Mouse (Mus musculus) heart, embryonic 13.5 days (tissue): Measurements from ENCODE around the gene Maml3. TPM values are rescaled to one million over a fixed set of nuclear protein-coding genes. Genes with fewer than 3 reads are reported as not detected.

Experiments
- ATAC-seq: fragments of 200-750 bp; cut with Nextera tagmentation; 2 replicates; pipeline ENCODE4 v1.8.0; 2017; ENCODE audit warnings: moderate TSS enrichment; ENCODE audit not compliant: insufficient number of reproducible peaks, low FRiP score, low TSS enrichment; ENCODE audit errors: extremely low read depth
- H3K27ac ChIP-seq: fragments of 300-500 bp; sonication (generic); replicated peaks from 2 replicates; pipeline ENCODE4 v1.5.1; 2015; ENCODE audit warnings: moderate library complexity, mild to moderate bottlenecking, inconsistent platforms
- H3K27me3 ChIP-seq: fragments of 300-500 bp; sonication (generic); replicated peaks from 2 replicates; pipeline ENCODE4 v1.6.1; 2015; ENCODE audit warnings: mild to moderate bottlenecking, inconsistent platforms
- H3K36me3 ChIP-seq: fragments of 300-500 bp; sonication (generic); 2 replicates; pipeline ENCODE4 v1.6.1; 2015; ENCODE audit warnings: mild to moderate bottlenecking, inconsistent platforms
- H3K4me1 ChIP-seq: fragments of 300-500 bp; sonication (generic); 2 replicates; pipeline ENCODE4 v1.6.1; 2015; ENCODE audit warnings: inconsistent platforms
- H3K4me2 ChIP-seq: fragments of 300-500 bp; sonication (generic); 2 replicates; pipeline ENCODE4 v1.6.1; 2015; ENCODE audit warnings: inconsistent platforms, mild to moderate bottlenecking, moderate library complexity
- H3K4me3 ChIP-seq: fragments of 300-500 bp; sonication (generic); 2 replicates; pipeline ENCODE4 v1.5.1; 2015; ENCODE audit warnings: moderate library complexity, mild to moderate bottlenecking, inconsistent platforms
- H3K9ac ChIP-seq: fragments of 300-500 bp; sonication (generic); 2 replicates; pipeline ENCODE4 v1.6.1; 2015; ENCODE audit warnings: inconsistent platforms, mild to moderate bottlenecking, moderate library complexity
- H3K9me3 ChIP-seq: fragments of 300-500 bp; sonication (generic); 2 replicates; pipeline ENCODE4 v1.6.1; 2016; ENCODE audit warnings: inconsistent platforms
- WGBS: fragments of 180-500 bp; shearing (Covaris S2); methylation state at CpG from one replicate; pipeline ENCODE4 v1.1.7; 2015; ENCODE audit warnings: mixed read lengths; 5-methylcytosine and 5-hydroxymethylcytosine counted together
- polyA plus RNA-seq: library from polyadenylated mRNA; unstranded; fragments of >200 nt; fragmentation: Nextera tagmentation; extraction: Ambion mirVana; gene quantifications from 2 replicates; pipeline ENCODE4 v1.2.1, GENCODE M21; 2015

The Maml3 gene
- polyA plus RNA-seq, 1 experiment from 2014 or later: 2.1 TPM

GRCm38 (mm10) chr3:51672631-51673030 is 432.2 kb downstream of the Maml3 start:
- H3K36me3 ChIP-seq: no peaks in the 10 kb centered on the region
- WGBS: 21% methylated on average over 4 of the region's 4 CpGs
- peaks cover 31% of the 10 kb centered on the region for H3K4me1 ChIP-seq
- H3K9ac ChIP-seq: no peak overlapping the region
- no peak overlapping the region for H3K4me2 ChIP-seq
- ATAC-seq: no peak
- H3K27ac ChIP-seq: no peak overlapping the region
- peaks cover 4% of the 10 kb centered on the region; the same call in 1 of the 2 replicates for H3K27me3 ChIP-seq
- no peak overlapping the region for H3K4me3 ChIP-seq
- no peaks in the 10 kb centered on the region for H3K9me3 ChIP-seq

- H3K27ac ChIP-seq: no peak overlapping the region; the same call in 1 of the 2 replicates
- 81% methylated on average over 1 of the region's 1 CpGs for WGBS
- no peak overlapping the region for H3K9ac ChIP-seq
- no peaks in the 10 kb centered on the region for H3K9me3 ChIP-seq
- H3K4me3 ChIP-seq: no peak overlapping the region
- ATAC-seq: no peak; the same call in 1 of the 2 replicates
- H3K27me3 ChIP-seq: no peaks in the 10 kb centered on the region
- peaks cover 38% of the 10 kb centered on the region for H3K4me1 ChIP-seq
- no peaks in the 10 kb centered on the region for H3K36me3 ChIP-seq
- no peak overlapping the region for H3K4me2 ChIP-seq
Observed at GRCm38 (mm10) chr3:51671071-51671469, 433.8 kb downstream of the Maml3 start.

- peak; percentile 54 for ATAC-seq
- H3K27me3 ChIP-seq: no peaks in the 10 kb centered on the region
- H3K27ac ChIP-seq: peak overlapping the region; percentile 7; the same call in 1 of the 2 replicates
- H3K9me3 ChIP-seq: no peaks in the 10 kb centered on the region
- peaks cover 43% of the 10 kb centered on the region for H3K4me1 ChIP-seq
- 69% methylated on average over 5 of the region's 5 CpGs for WGBS
- H3K4me3 ChIP-seq: no peak overlapping the region
- no peak overlapping the region for H3K4me2 ChIP-seq
- H3K36me3 ChIP-seq: no peaks in the 10 kb centered on the region
- no peak overlapping the region for H3K9ac ChIP-seq
Observed at GRCm38 (mm10) chr3:51670414-51671070, 434.3 kb downstream of the Maml3 start.

GRCm38 (mm10) chr3:51668607-51669006 is 436.3 kb downstream of the Maml3 start:
- ATAC-seq: no peak
- Histone ChIP-seq H3K4me3 (no peak overlapping the region), H3K27me3 (no peaks in the 10 kb centered on the region), H3K4me1 (peaks cover 37% of the 10 kb centered on the region), H3K9ac (no peak overlapping the region), H3K9me3 (no peaks in the 10 kb centered on the region), H3K36me3 (no peaks in the 10 kb centered on the region), H3K27ac (no peak overlapping the region), H3K4me2 (no peak overlapping the region)
- WGBS: 27% methylated on average over 2 of the region's 2 CpGs

GRCm38 (mm10) chr3:51662557-51662956 is 442.3 kb downstream of the Maml3 start:
- no peaks in the 10 kb centered on the region for H3K27me3 ChIP-seq
- H3K36me3 ChIP-seq: no peaks in the 10 kb centered on the region
- H3K4me3 ChIP-seq: no peak overlapping the region
- ATAC-seq: no peak
- 29% methylated on average over 6 of the region's 6 CpGs for WGBS
- peaks cover 36% of the 10 kb centered on the region for H3K4me1 ChIP-seq
- no peak overlapping the region for H3K9ac ChIP-seq
- H3K27ac ChIP-seq: peak overlapping the region; percentile 41; the same call in 1 of the 2 replicates
- no peak overlapping the region; the same call in 1 of the 2 replicates for H3K4me2 ChIP-seq
- no peaks in the 10 kb centered on the region for H3K9me3 ChIP-seq

- H3K4me2 ChIP-seq: no peak overlapping the region
- H3K36me3 ChIP-seq: no peaks in the 10 kb centered on the region
- H3K4me1 ChIP-seq: peaks cover 36% of the 10 kb centered on the region
- 61% methylated on average over 11 of the region's 11 CpGs for WGBS
- no peak overlapping the region for H3K4me3 ChIP-seq
- H3K9ac ChIP-seq: no peak overlapping the region
- no peaks in the 10 kb centered on the region for H3K27me3 ChIP-seq
- no peak for ATAC-seq
- 0 out of 2 replicates have a peak overlapping the region, but pooled peaks have one; percentile 41 for H3K27ac ChIP-seq
- H3K9me3 ChIP-seq: no peaks in the 10 kb centered on the region
Observed at GRCm38 (mm10) chr3:51661880-51662550, 442.9 kb downstream of the Maml3 start.

GRCm38 (mm10) chr3:51661376-51661775 is 443.5 kb downstream of the Maml3 start:
- no peak for ATAC-seq
- H3K9me3 ChIP-seq: no peaks in the 10 kb centered on the region
- no peaks in the 10 kb centered on the region for H3K27me3 ChIP-seq
- H3K9ac ChIP-seq: no peak overlapping the region
- no peak overlapping the region for H3K27ac ChIP-seq
- H3K4me1 ChIP-seq: peaks cover 32% of the 10 kb centered on the region
- no peak overlapping the region for H3K4me3 ChIP-seq
- 46% methylated on average over 5 of the region's 5 CpGs for WGBS
- no peak overlapping the region for H3K4me2 ChIP-seq
- H3K36me3 ChIP-seq: no peaks in the 10 kb centered on the region

- H3K4me1 ChIP-seq: peaks cover 31% of the 10 kb centered on the region
- no peaks in the 10 kb centered on the region for H3K36me3 ChIP-seq
- no peak for ATAC-seq
- H3K27me3 ChIP-seq: no peaks in the 10 kb centered on the region
- H3K4me2 ChIP-seq: no peak overlapping the region
- H3K4me3 ChIP-seq: no peak overlapping the region
- WGBS: 82% methylated on average over 3 of the region's 3 CpGs
- H3K9me3 ChIP-seq: no peaks in the 10 kb centered on the region
- H3K9ac ChIP-seq: no peak overlapping the region
- H3K27ac ChIP-seq: no peak overlapping the region
Observed at GRCm38 (mm10) chr3:51660821-51661276, 444.0 kb downstream of the Maml3 start.

- WGBS: 77% methylated on average over 4 of the region's 4 CpGs
- no peak within 1 kb of the TSS for H3K4me2 ChIP-seq
- H3K4me1 ChIP-seq: peaks cover 34% of the 10 kb centered on the region
- no peaks in the 10 kb centered on the region for H3K27me3 ChIP-seq
- H3K9me3 ChIP-seq: no peaks in the 10 kb centered on the region
- no peak within 1 kb of the TSS for H3K9ac ChIP-seq
- H3K36me3 ChIP-seq: no peaks in the 10 kb centered on the region
- no peak within 1 kb of the TSS for H3K27ac ChIP-seq
- ATAC-seq: no peak
- H3K4me3 ChIP-seq: no peak within 1 kb of the TSS
Observed at GRCm38 (mm10) chr3:51660060-51660459, 444.8 kb downstream of the Maml3 start, which contains the start of gene Mgst2. Gene Mgst2, plus strand, starts transcription at chr3:51660360.

- Histone ChIP-seq H3K27ac (no peak overlapping the region), H3K36me3 (no peaks in the 10 kb centered on the region), H3K9me3 (no peaks in the 10 kb centered on the region), H3K4me2 (no peak overlapping the region), H3K27me3 (no peaks in the 10 kb centered on the region), H3K9ac (no peak overlapping the region), H3K4me3 (no peak overlapping the region), H3K4me1 (peaks cover 34% of the 10 kb centered on the region)
- 78% methylated on average over 5 of the region's 5 CpGs for WGBS
- no peak for ATAC-seq
Observed at GRCm38 (mm10) chr3:51659415-51659814, 445.5 kb downstream of the Maml3 start.

- no peak for ATAC-seq
Observed at GRCm38 (mm10) chr3:51654303-51655055, 450.4 kb downstream of the Maml3 start.

More at GRCm38 (mm10) chr3:51654303-51655055, 450.4 kb downstream of the Maml3 start:
- H3K27ac ChIP-seq: no peak overlapping the region
- no peaks in the 10 kb centered on the region for H3K27me3 ChIP-seq
- no peaks in the 10 kb centered on the region for H3K36me3 ChIP-seq
- H3K4me2 ChIP-seq: no peak overlapping the region
- H3K4me3 ChIP-seq: no peak overlapping the region
- no peak overlapping the region for H3K9ac ChIP-seq
- no peaks in the 10 kb centered on the region for H3K9me3 ChIP-seq
- WGBS: 74% methylated on average over 6 of the region's 6 CpGs
- peaks cover 43% of the 10 kb centered on the region for H3K4me1 ChIP-seq
